Mouse (Mus musculus): ENCODE data around the gene Nadsyn1.

Gene Nadsyn1

GRCm38 (mm10) chr7:143755357-143756124 is 67.1 kb downstream of the Nadsyn1 start:
- no peak for DNase-seq (ENCODE audit: low read depth, low spot score)

GRCm38 (mm10) chr7:143753990-143754715 is 68.5 kb downstream of the Nadsyn1 start:
- DNase-seq (ENCODE audit: low read depth, low spot score), result peak; percentile 63

- DNase-seq (ENCODE audit: low read depth, low spot score), result no peak
Observed at GRCm38 (mm10) chr7:143752606-143753005, 70.0 kb downstream of the Nadsyn1 start.

- no peak for DNase-seq (ENCODE audit: low read depth, low spot score)
Observed at GRCm38 (mm10) chr7:143752056-143752455, 70.6 kb downstream of the Nadsyn1 start.

- DNase-seq (ENCODE audit: low read depth, low spot score), result no peak
Observed at GRCm38 (mm10) chr7:143751380-143751779, 71.3 kb downstream of the Nadsyn1 start.

- DNase-seq (ENCODE audit: low read depth, low spot score), result no peak
Observed at GRCm38 (mm10) chr7:143749045-143749444, 73.6 kb downstream of the Nadsyn1 start.

- peak; percentile 93 for DNase-seq (ENCODE audit: low read depth, low spot score)
Observed at GRCm38 (mm10) chr7:143748041-143748868, 74.4 kb downstream of the Nadsyn1 start.

All from forelimb bud, embryonic 11.5 days (tissue).